Mouse (Mus musculus) lung, adult 2 months (tissue): Measurements from ENCODE around the gene Fbxo24. TPM values are rescaled to one million over a fixed set of nuclear protein-coding genes. Genes with fewer than 3 reads are reported as not detected.
A peak's percentile ranks its signal among the peaks of the same experiment; 100 is the strongest.

Experiments
- DNase-seq: peaks from one replicate; pipeline ENCODE4 v3.0.0; 2022
- H3K4me1 ChIP-seq: fragments of 200-500 bp; 2 replicates; pipeline ENCODE4 v1.6.1; 2011; ENCODE audit warnings: low read length; ENCODE audit not compliant: control insufficient read depth, insufficient read depth
- H3K4me3 ChIP-seq: fragments of 200-500 bp; replicated peaks from 2 replicates; pipeline ENCODE3; 2011; ENCODE audit warnings: low read depth, mild to moderate bottlenecking, control low read depth, low read length; ENCODE audit errors: extremely low read depth
- CTCF ChIP-seq: fragments of 200-500 bp; IDR thresholded peaks from 2 replicates; pipeline ENCODE4 v1.5.1; 2011; ENCODE audit warnings: mild to moderate bottlenecking, low read length, control low read depth; ENCODE audit not compliant: insufficient read depth
- POLR2A ChIP-seq: fragments of 200-500 bp; IDR thresholded peaks from 2 replicates; pipeline ENCODE4 v1.6.1; 2011; ENCODE audit warnings: low read depth, mild to moderate bottlenecking, control low read depth, low read length, borderline replicate concordance; ENCODE audit errors: extremely low read depth
- WGBS: fragments of 180-500 bp; shearing (Covaris S2); methylation state at CpG from one replicate; pipeline ENCODE4 v1.1.7; 2018; 5-methylcytosine and 5-hydroxymethylcytosine counted together
- polyA plus RNA-seq: library from polyadenylated mRNA; depleted of rRNA; stranded (reverse); fragments of >200 nt; gene quantifications from 2 replicates; pipeline ENCODE4 v1.2.3, GENCODE M21; 2012

The Fbxo24 gene
- polyA plus RNA-seq, 1 experiment: 1.0 TPM

- H3K4me1 ChIP-seq: peaks cover 5% of the 10 kb centered on the region
- peak overlapping the region; percentile 35 for H3K4me3 ChIP-seq
- WGBS: 33% methylated on average over 30 of the region's 30 CpGs
- no peak for TF ChIP-seq CTCF
- peak; percentile 59; the same call in 1 of the 2 replicates for TF ChIP-seq POLR2A
- no peak for DNase-seq
Observed at GRCm38 (mm10) chr5:137596601-137597261, 32.1 kb downstream of the Fbxo24 start.

GRCm38 (mm10) chr5:137595921-137596320 is 32.9 kb downstream of the Fbxo24 start:
- DNase-seq: no peak
- Histone ChIP-seq H3K4me1 (peaks cover 5% of the 10 kb centered on the region), H3K4me3 (no peak overlapping the region)
- TF ChIP-seq POLR2A: no peak
- TF ChIP-seq CTCF: no peak
- 85% methylated on average over 7 of the region's 7 CpGs for WGBS

- Histone ChIP-seq H3K4me3 (no peak overlapping the region), H3K4me1 (no peaks in the 10 kb centered on the region)
- 71% methylated on average over 5 of the region's 5 CpGs for WGBS
- TF ChIP-seq POLR2A: no peak
- TF ChIP-seq CTCF: no peak
- DNase-seq: no peak
Observed at GRCm38 (mm10) chr5:137590507-137590906, 38.3 kb downstream of the Fbxo24 start.

- DNase-seq: peak; percentile 67
- 18% methylated on average over 8 of the region's 8 CpGs for WGBS
- TF ChIP-seq POLR2A: no peak
- peak; percentile 80 for TF ChIP-seq CTCF
- H3K4me1 ChIP-seq: no peaks in the 10 kb centered on the region
- H3K4me3 ChIP-seq: no peak overlapping the region
Observed at GRCm38 (mm10) chr5:137584976-137585375, 43.8 kb downstream of the Fbxo24 start.

- DNase-seq: peak; percentile 11
- 23% methylated on average over 27 of the region's 27 CpGs for WGBS
- TF ChIP-seq CTCF (no peak), POLR2A (0 out of 2 replicates have a peak, but pooled peaks have one; percentile 7)
Observed at GRCm38 (mm10) chr5:137583670-137584169, 45.1 kb downstream of the Fbxo24 start.

GRCm38 (mm10) chr5:137582702-137583101 is 46.1 kb downstream of the Fbxo24 start:
- no peak for DNase-seq
- H3K4me3 ChIP-seq: no peak overlapping the region
- WGBS: 43% methylated on average over 8 of the region's 8 CpGs
- TF ChIP-seq POLR2A (no peak), CTCF (no peak)
- no peaks in the 10 kb centered on the region for H3K4me1 ChIP-seq

More at GRCm38 (mm10) chr5:137583670-137584169, 45.1 kb downstream of the Fbxo24 start:
- Histone ChIP-seq H3K4me3 (peak overlapping the region; percentile 56), H3K4me1 (no peaks in the 10 kb centered on the region)

GRCm38 (mm10) chr5:137580246-137580645 is 48.6 kb downstream of the Fbxo24 start:
- H3K4me3 ChIP-seq: no peak overlapping the region
- WGBS: 68% methylated on average over 6 of the region's 6 CpGs
- no peaks in the 10 kb centered on the region for H3K4me1 ChIP-seq
- no peak for DNase-seq
- TF ChIP-seq POLR2A: no peak

- H3K4me1 ChIP-seq: peaks cover 2% of the 10 kb centered on the region; the same call in 1 of the 2 replicates
- no peak for TF ChIP-seq POLR2A
- 0 out of 2 replicates have a peak, but pooled peaks have one; percentile 20 for TF ChIP-seq CTCF
- DNase-seq: peak; percentile 25
- 22% methylated on average over 27 of the region's 27 CpGs for WGBS
- no peak overlapping the region for H3K4me3 ChIP-seq
Observed at GRCm38 (mm10) chr5:137574470-137574901, 54.3 kb downstream of the Fbxo24 start.

- no peak for TF ChIP-seq CTCF
- no peak for TF ChIP-seq POLR2A
- peaks cover 2% of the 10 kb centered on the region; the same call in 1 of the 2 replicates for H3K4me1 ChIP-seq
- no peak for DNase-seq
- H3K4me3 ChIP-seq: no peak overlapping the region
- 61% methylated on average over 17 of the region's 17 CpGs for WGBS
Observed at GRCm38 (mm10) chr5:137570691-137571586, 57.9 kb downstream of the Fbxo24 start.

- TF ChIP-seq CTCF (no peak), POLR2A (no peak)
- Histone ChIP-seq H3K4me1 (peaks cover 2% of the 10 kb centered on the region; the same call in 1 of the 2 replicates), H3K4me3 (no peak overlapping the region)
- DNase-seq: no peak
- 34% methylated on average over 7 of the region's 7 CpGs for WGBS
Observed at GRCm38 (mm10) chr5:137570181-137570580, 58.6 kb downstream of the Fbxo24 start.
